In genomic region chr17:29496211-29497070, GRCm38 (mm10) we compare ENCODE assay signal across 29 mouse cellular contexts. TPM values are rescaled to one million over a fixed set of nuclear protein-coding genes. Genes with fewer than 3 reads are reported as not detected.
DNase-seq lines count a peak whose midpoint lies in the region; ATAC-seq and TF ChIP-seq lines count a peak whose summit lies in the region.
"Had no signal": no experiment of that assay in that cellular context is flagged by ENCODE, and none has a peak within 500 bp of the region (broad histone marks: within the 10 kb centered on the region; RNA-seq: fewer than 3 reads in every experiment).

No protein-coding gene starts in this region.

- DNase-seq in ES-CJ7 (ENCODE audit: low read depth, low spot score): peak; percentile 46
- no peak for DNase-seq in liver, embryonic 11.5 days (ENCODE audit: low spot score)
- DNase-seq in B cell, adult 2 months: no peak
- DNase-seq in urinary bladder, adult 2 months (ENCODE audit: low spot score): no peak
- DNase-seq in embryo, embryonic 10 days (ENCODE audit: low spot score): no peak
- DNase-seq: adrenal gland, postnatal 36 days; cerebellum, adult 8-10 months; gastrocnemius, postnatal 10 days; heart, adult 18-20 months; kidney, adult 2 months; kidney, postnatal 25 days; lung, adult 2 months; lung, postnatal 36 days; thymus, adult 18-20 months; thymus, postnatal 4 days had no signal

- no peaks in the 10 kb centered on the region for H3K79me2 ChIP-seq in myocyte (ENCODE audit: control insufficient read depth, insufficient read depth)

- H3K4me1 ChIP-seq in megakaryocyte, embryonic 14.5 days: peaks cover 72% of the 10 kb centered on the region
- H3K4me1 ChIP-seq in liver, embryonic 11.5 days (replicated peaks; ENCODE audit: control insufficient read depth, insufficient read depth, low read length): peaks cover 53% of the 10 kb centered on the region

- H3K4me3 ChIP-seq in megakaryocyte, embryonic 14.5 days (replicated peaks): peak overlapping the region; percentile 68
- no peak overlapping the region for H3K4me3 ChIP-seq in liver, embryonic 11.5 days (ENCODE audit: low read depth, low read length)
- H3K4me3 ChIP-seq in myocyte: no peak overlapping the region
- H3K4me3 ChIP-seq: embryonic facial prominence, embryonic 10.5 days; hindbrain, embryonic 12.5 days; left cerebral cortex, adult 2 months; limb, embryonic 10.5 days; neural tube, embryonic 12.5 days; stomach, embryonic 15.5 days had no signal

- no peaks in the 10 kb centered on the region for H3K9me3 ChIP-seq in megakaryocyte, embryonic 14.5 days
- no peaks in the 10 kb centered on the region for H3K9me3 ChIP-seq in liver, embryonic 11.5 days (ENCODE audit: control insufficient read depth, low read length)
- H3K9me3 ChIP-seq: embryonic facial prominence, embryonic 10.5 days; G1E; hindbrain, embryonic 12.5 days; limb, embryonic 10.5 days; neural tube, embryonic 12.5 days; stomach, embryonic 15.5 days had no signal

- 73% methylated on average over 6 of the region's 6 CpGs for WGBS in liver, embryonic 11.5 days

- H3K36me3 ChIP-seq in megakaryocyte, embryonic 14.5 days (replicated peaks; ENCODE audit: low read length): peaks cover 46% of the 10 kb centered on the region
- H3K36me3 ChIP-seq in liver, embryonic 11.5 days (ENCODE audit: control insufficient read depth, insufficient read depth, low read length): peaks cover 18% of the 10 kb centered on the region
- H3K36me3 ChIP-seq in myocyte (ENCODE audit: control insufficient read depth, insufficient read depth): peaks cover 8% of the 10 kb centered on the region

- H3ac ChIP-seq in myocyte (ENCODE audit: control insufficient read depth, insufficient read length): no peak overlapping the region

- H3K4me2 ChIP-seq in liver, embryonic 11.5 days: no peak overlapping the region
- no peak overlapping the region for H3K4me2 ChIP-seq in myocyte (ENCODE audit: low read depth)
- H3K4me2 ChIP-seq: hindbrain, embryonic 12.5 days; midbrain, embryonic 11.5 days; neural tube, embryonic 12.5 days; stomach, embryonic 15.5 days had no signal

- H3K27ac ChIP-seq in liver, embryonic 11.5 days (ENCODE audit: low read depth, low read length): peak overlapping the region; percentile 69; the same call in 1 of the 2 replicates
- H3K27ac ChIP-seq: embryonic facial prominence, embryonic 10.5 days; hindbrain, embryonic 12.5 days; left cerebral cortex, adult 2 months; limb, embryonic 10.5 days; neural tube, embryonic 12.5 days; stomach, embryonic 15.5 days had no signal

- ATAC-seq in megakaryocyte, adult 5-6 weeks (ENCODE audit: poor library complexity, severe bottlenecking): no peak
- no peak for ATAC-seq in liver, embryonic 11.5 days (replicated peaks; ENCODE audit: low FRiP score)
- ATAC-seq: forebrain, embryonic 14.5 days; inflammation-experienced regulatory T-cells, adult 6 months had no signal

- no peak for TF ChIP-seq POLR2A in myocyte (IDR thresholded peaks at IDR 0.05; ENCODE audit: insufficient read length, low read depth)

- no peaks in the 10 kb centered on the region for H3K27me3 ChIP-seq in megakaryocyte, embryonic 14.5 days (replicated peaks)
- no peaks in the 10 kb centered on the region for H3K27me3 ChIP-seq in liver, embryonic 11.5 days (replicated peaks; ENCODE audit: control insufficient read depth, insufficient read depth, low read length)
- H3K27me3 ChIP-seq in myocyte (ENCODE audit: control insufficient read depth, insufficient read depth, insufficient read length): no peaks in the 10 kb centered on the region
- H3K27me3 ChIP-seq: hindbrain, embryonic 12.5 days; neural tube, embryonic 12.5 days; stomach, embryonic 15.5 days had no signal

- H3K9ac ChIP-seq in liver, embryonic 11.5 days (ENCODE audit: low read depth, low read length): no peak overlapping the region
- H3K9ac ChIP-seq: hindbrain, embryonic 12.5 days; neural tube, embryonic 12.5 days; stomach, embryonic 15.5 days had no signal

TF ChIP-seq in myocyte, 11 proteins besides CTCF, POLR2A, EP300 and RAD21:
- TF ChIP-seq POLR2AphosphoS2 (IDR thresholded peaks at IDR 0.05; ENCODE audit: insufficient read length, low read depth) (peak; percentile 34), TCF3 (IDR thresholded peaks at IDR 0.05; ENCODE audit: insufficient read length, low read depth) (no peak), E2F4 (IDR thresholded peaks at IDR 0.05; ENCODE audit: insufficient read depth) (no peak), MYOG (IDR thresholded peaks at IDR 0.05; ENCODE audit: control insufficient read depth in 1 of 3, insufficient read depth in 1 of 3, insufficient read length in 2 of 3, low read depth in 2 of 3) (no peak), MYOD1 (IDR thresholded peaks at IDR 0.05; ENCODE audit: control insufficient read depth in 1 of 3, insufficient read length in 2 of 3, low read depth in 2 of 3) (no peak)

RNA-seq across cellular contexts. Expression of gene Pim1, which starts 5.9 kb away (rescaled TPM):
- 350 and 629 TPM in 2 replicates for polyA plus RNA-seq in megakaryocyte, embryonic 14.5 days (2012; ENCODE audit: insufficient read depth, low replicate concordance)
- 65.2 and 66.9 TPM in 2 replicates for total RNA-seq in megakaryocyte, adult 5-6 weeks (2015)
- total RNA-seq in megakaryocyte, adult 5-6 weeks (2017): 155 and 168 TPM in 2 replicates
- polyA plus RNA-seq in liver, embryonic 11.5 days (2014; fragmentation: Nextera tagmentation; extraction: Ambion mirVana): 41.6 and 47.0 TPM in 2 replicates
- 16.3 TPM for polyA plus RNA-seq in myocyte (2012; fragmentation: generic; extraction: Trizol)
- polyA plus RNA-seq in urinary bladder, adult 2 months (2012; rRNA removed): 21.2 and 24.4 TPM in 2 replicates

RNA-seq across cellular contexts. Expression of gene Gm17657, which starts 53.0 kb away (rescaled TPM):
- not detected in 2 replicates for polyA plus RNA-seq in megakaryocyte, embryonic 14.5 days (2012; ENCODE audit: insufficient read depth, low replicate concordance)
- total RNA-seq in megakaryocyte, adult 5-6 weeks (2015): not detected in 2 replicates
- total RNA-seq in megakaryocyte, adult 5-6 weeks (2017): not detected in 2 replicates
- 0.11 TPM in 1 of 2 replicates, not detected in the other for polyA plus RNA-seq in liver, embryonic 11.5 days (2014; fragmentation: Nextera tagmentation; extraction: Ambion mirVana)
- not detected for polyA plus RNA-seq in myocyte (2012; fragmentation: generic; extraction: Trizol)
- polyA plus RNA-seq in urinary bladder, adult 2 months (2012; rRNA removed): not detected in 2 replicates
- total RNA-seq: adrenal gland, postnatal 36 days; gastrocnemius, postnatal 10 days; heart, adult 18-20 months; left cerebral cortex, adult 2 months had no signal
- polyA plus RNA-seq: embryonic facial prominence, embryonic 10.5 days; forebrain, embryonic 14.5 days; G1E; heart, postnatal 0 days; hindbrain, embryonic 12.5 days; kidney, adult 2 months; limb, embryonic 10.5 days; lung, adult 2 months; midbrain, embryonic 11.5 days; neural tube, embryonic 12.5 days; stomach, embryonic 15.5 days had no signal

RNA-seq across cellular contexts. Expression of gene Tbc1d22b, which starts 53.1 kb away (rescaled TPM):
- polyA plus RNA-seq in megakaryocyte, embryonic 14.5 days (2012; ENCODE audit: insufficient read depth, low replicate concordance): 9.9 and 12.4 TPM in 2 replicates
- total RNA-seq in megakaryocyte, adult 5-6 weeks (2015): 11.3 and 11.5 TPM in 2 replicates
- total RNA-seq in megakaryocyte, adult 5-6 weeks (2017): 4.9 and 6.8 TPM in 2 replicates
- 11.5 and 11.8 TPM in 2 replicates for polyA plus RNA-seq in liver, embryonic 11.5 days (2014; fragmentation: Nextera tagmentation; extraction: Ambion mirVana)
- 9.0 TPM for polyA plus RNA-seq in myocyte (2012; fragmentation: generic; extraction: Trizol)
- polyA plus RNA-seq in urinary bladder, adult 2 months (2012; rRNA removed): 13.5 and 14.1 TPM in 2 replicates

RNA-seq across cellular contexts. Expression of gene Tmem217, which starts 55.7 kb away (rescaled TPM):
- 0.20 TPM in 1 of 2 replicates, not detected in the other for polyA plus RNA-seq in megakaryocyte, embryonic 14.5 days (2012; ENCODE audit: insufficient read depth, low replicate concordance)
- not detected in 2 replicates for total RNA-seq in megakaryocyte, adult 5-6 weeks (2015)
- total RNA-seq in megakaryocyte, adult 5-6 weeks (2017): 0.18 and 0.65 TPM in 2 replicates
- 0.42 and 0.52 TPM in 2 replicates for polyA plus RNA-seq in liver, embryonic 11.5 days (2014; fragmentation: Nextera tagmentation; extraction: Ambion mirVana)
- polyA plus RNA-seq in myocyte (2012; fragmentation: generic; extraction: Trizol): not detected
- 0.14 and 0.21 TPM in 2 replicates for polyA plus RNA-seq in urinary bladder, adult 2 months (2012; rRNA removed)
- total RNA-seq: adrenal gland, postnatal 36 days; gastrocnemius, postnatal 10 days; heart, adult 18-20 months; left cerebral cortex, adult 2 months had no signal
- polyA plus RNA-seq: forebrain, embryonic 14.5 days; G1E had no signal
